Mouse (Mus musculus) layer of hippocampus, postnatal 14 days (tissue): Measurements from ENCODE around the gene Nek7. TPM values are rescaled to one million over a fixed set of nuclear protein-coding genes. Genes with fewer than 3 reads are reported as not detected.

Source experiments
- DNase-seq, 2 experiments: peaks; one replicate each; pipeline ENCODE4 v3.0.0; 2021 to 2022; ENCODE audit warnings: low spot score in 2 of 2, mixed read lengths in 1 of 2
- total RNA-seq, 2 experiments: library from RNA; stranded (reverse); gene quantifications; 2 replicates each; pipeline ENCODE4 v1.2.3; 2021

The Nek7 gene
- total RNA-seq, 2 experiments from 2014 or later, result 24.7 to 26.1 TPM

- DNase-seq, result no peak
These were observed 103.0 kb downstream of the Nek7 start for GRCm38 (mm10) chr1:138516946-138517345.

- DNase-seq, result no peak
These were observed 104.6 kb downstream of the Nek7 start for GRCm38 (mm10) chr1:138515362-138515761.

GRCm38 (mm10) chr1:138513982-138514381 is 106.0 kb downstream of the Nek7 start:
- no peak for DNase-seq

- no peak for DNase-seq
These were observed 109.4 kb downstream of the Nek7 start for GRCm38 (mm10) chr1:138510566-138510965.

GRCm38 (mm10) chr1:138507446-138508043 is 112.4 kb downstream of the Nek7 start:
- no peak for DNase-seq

GRCm38 (mm10) chr1:138507014-138507413 is 112.9 kb downstream of the Nek7 start:
- no peak for DNase-seq

GRCm38 (mm10) chr1:138504228-138504627 is 115.7 kb downstream of the Nek7 start:
- DNase-seq, result no peak

- no peak for DNase-seq
These were observed 119.2 kb downstream of the Nek7 start for GRCm38 (mm10) chr1:138500691-138501090.

- DNase-seq, result no peak
These were observed 119.8 kb downstream of the Nek7 start for GRCm38 (mm10) chr1:138500155-138500554.

- peak; percentile 29 to 42 for DNase-seq
These were observed 120.5 kb downstream of the Nek7 start for GRCm38 (mm10) chr1:138499461-138499860.

- DNase-seq, result no peak
These were observed 128.4 kb downstream of the Nek7 start for GRCm38 (mm10) chr1:138491382-138492097.

- no peak for DNase-seq
These were observed 132.4 kb downstream of the Nek7 start for GRCm38 (mm10) chr1:138487569-138487968.

GRCm38 (mm10) chr1:138480694-138481093 is 139.2 kb downstream of the Nek7 start:
- no peak for DNase-seq

- no peak for DNase-seq
These were observed 154.6 kb downstream of the Nek7 start for GRCm38 (mm10) chr1:138465352-138465751.

- no peak for DNase-seq
These were observed 158.5 kb downstream of the Nek7 start for GRCm38 (mm10) chr1:138461425-138461824.

GRCm38 (mm10) chr1:138449476-138449851 is 170.5 kb downstream of the Nek7 start:
- DNase-seq, result no peak

- no peak for DNase-seq
These were observed 171.1 kb downstream of the Nek7 start for GRCm38 (mm10) chr1:138448635-138449475.

- DNase-seq, result no peak
These were observed 173.1 kb downstream of the Nek7 start for GRCm38 (mm10) chr1:138446846-138447245.
